Mouse (Mus musculus) ES-Bruce4 (cell line): ENCODE data around the gene Plpp4.

Source experiments
- CTCF ChIP-seq: IDR thresholded peaks from one replicate; pipeline ENCODE4 v1.8.1; 2011; ENCODE audit warnings: low read depth, low read length
- EP300 ChIP-seq: IDR thresholded peaks from 2 replicates; pipeline ENCODE4 v1.6.1; 2011; ENCODE audit warnings: low read depth, low read length; ENCODE audit not compliant: insufficient read depth
- POLR2A ChIP-seq: IDR thresholded peaks from one replicate; pipeline ENCODE4 v1.8.1; 2011; ENCODE audit warnings: low read length; ENCODE audit not compliant: insufficient read depth

GRCm38 (mm10) chr7:129215926-129216543 lies 40.8 kb upstream of the Plpp4 start:
- TF ChIP-seq POLR2A (no peak), CTCF (no peak), EP300 (no peak)
